Mouse (Mus musculus): ENCODE results near the gene B9d1.

DNA sequence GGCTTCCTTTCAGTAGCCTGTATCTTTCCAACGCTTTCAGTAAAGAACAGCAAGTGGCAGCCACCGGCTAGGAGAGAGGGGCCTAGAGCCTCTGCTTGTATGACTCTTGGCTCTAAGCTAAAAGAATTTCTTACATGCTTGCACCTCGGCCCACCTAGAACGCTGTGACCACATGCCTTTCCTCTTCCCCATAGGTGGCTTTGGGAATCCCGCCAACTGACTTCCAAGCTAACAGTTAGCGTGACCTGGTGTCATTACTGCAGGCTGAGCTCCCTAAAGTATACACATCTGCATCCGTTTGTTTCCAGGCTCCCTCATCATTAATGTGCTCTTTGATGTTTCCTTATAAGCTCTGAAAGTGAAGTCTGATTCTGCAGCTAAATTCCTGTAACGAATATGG is 1.0 kb upstream of the B9d1 start:
- TF ChIP-seq CTCF (IDR thresholded peaks at IDR 0.05) (no peak), EP300 (IDR thresholded peaks at IDR 0.05; ENCODE audit: insufficient read depth, low read depth, low read length) (no peak), POLR2A (IDR thresholded peaks at IDR 0.05; ENCODE audit: insufficient read depth, low read depth, low read length) (no peak)
